Mouse (Mus musculus): Measurements from ENCODE around the gene Nudcd3. TPM values are rescaled to one million over a fixed set of nuclear protein-coding genes. Genes with fewer than 3 reads are reported as not detected.

The Nudcd3 gene
- total and polyA plus RNA-seq, 3 experiments: 33.3 to 50.5 TPM; not detected in 1

- TF ChIP-seq SMC3 (IDR thresholded peaks at IDR 0.05; ENCODE audit: low read depth, low read length) (no peak), RAD21 (IDR thresholded peaks at IDR 0.05; ENCODE audit: low read depth, low read length) (no peak), ZNF384 (IDR thresholded peaks at IDR 0.05; ENCODE audit: low read depth, low read length) (no peak), MYB (IDR thresholded peaks at IDR 0.05; ENCODE audit: low read depth, low read length) (no peak), TCF12 (IDR thresholded peaks at IDR 0.05; ENCODE audit: low read depth, low read length) (no peak), UBTF (IDR thresholded peaks at IDR 0.05; ENCODE audit: borderline replicate concordance, insufficient read depth, low read depth, low read length) (no peak), NRF1 (IDR thresholded peaks at IDR 0.05; ENCODE audit: insufficient read depth, low read depth, low read length, poor library complexity, severe bottlenecking) (no peak), TAL1 (IDR thresholded peaks at IDR 0.05; ENCODE audit: low read length) (no peak), EP300 (IDR thresholded peaks at IDR 0.05; ENCODE audit: low read depth in 1 of 2, low read length in 2 of 2) (no peak), ZKSCAN1 (IDR thresholded peaks at IDR 0.05; ENCODE audit: low read depth, low read length) (no peak), MYC (IDR thresholded peaks at IDR 0.05; ENCODE audit: low read depth, low read length) (no peak), USF2 (IDR thresholded peaks at IDR 0.05; ENCODE audit: borderline replicate concordance in 1 of 2, insufficient read depth in 1 of 2, low read depth in 1 of 2, low read length in 2 of 2) (no peak), BHLHE40 (IDR thresholded peaks at IDR 0.05; ENCODE audit: borderline replicate concordance, low read depth, low read length) (no peak), HCFC1 (IDR thresholded peaks at IDR 0.05; ENCODE audit: low read depth, low read length) (no peak), POLR2AphosphoS5 (IDR thresholded peaks at IDR 0.05; ENCODE audit: borderline replicate concordance, low read depth, low read length) (no peak), MAZ (IDR thresholded peaks at IDR 0.05; ENCODE audit: low read depth, low read length) (no peak)
- Histone ChIP-seq H3K27me3 (ENCODE audit: control insufficient read depth in 1 of 2, insufficient read depth in 2 of 2, low read length in 2 of 2) (peaks cover 7 to 21% of the 10 kb centered on the region in 2 experiments), H3K79me2 (ENCODE audit: control insufficient read depth, insufficient read depth, low read length, poor library complexity) (no peaks in the 10 kb centered on the region), H3K36me3 (ENCODE audit: control insufficient read depth in 1 of 2, insufficient read depth in 2 of 2, low read length in 2 of 2) (no peaks in the 10 kb centered on the region), H3K9ac (ENCODE audit: control insufficient read depth, low read depth, low read length, poor library complexity, severe bottlenecking) (no peak overlapping the region), H3K27ac (ENCODE audit: control insufficient read depth, low read depth, low read length) (no peak overlapping the region), H3K4me1 (ENCODE audit: control insufficient read depth in 1 of 2, insufficient read depth in 2 of 2, low read length in 2 of 2) (no peaks in the 10 kb centered on the region), H3K4me3 (ENCODE audit: control insufficient read depth in 1 of 2, insufficient read depth in 1 of 2, low read depth in 2 of 2, low read length in 2 of 2) (no peak overlapping the region), H3K9me3 (replicated peaks; ENCODE audit: insufficient read depth, low read length) (no peaks in the 10 kb centered on the region)
- DNase-seq (ENCODE audit: low read depth, low spot score): no peak
These were observed 24.5 kb upstream of the Nudcd3 start for GRCm38 (mm10) chr11:6224541-6225229.

- no peaks in the 10 kb centered on the region for H3K36me3 ChIP-seq (ENCODE audit: control insufficient read depth in 1 of 2, insufficient read depth in 2 of 2, low read length in 2 of 2)
- H3K4me1 ChIP-seq (ENCODE audit: control insufficient read depth in 1 of 2, insufficient read depth in 2 of 2, low read length in 2 of 2): no peaks in the 10 kb centered on the region
- H3K79me2 ChIP-seq (ENCODE audit: control insufficient read depth, insufficient read depth, low read length, poor library complexity): no peaks in the 10 kb centered on the region
- H3K27me3 ChIP-seq (ENCODE audit: control insufficient read depth in 1 of 2, insufficient read depth in 2 of 2, low read length in 2 of 2): peaks cover 7 to 18% of the 10 kb centered on the region in 2 experiments
- no peak overlapping the region for H3K4me3 ChIP-seq (ENCODE audit: control insufficient read depth in 1 of 2, insufficient read depth in 1 of 2, low read depth in 2 of 2, low read length in 2 of 2)
- H3K9me3 ChIP-seq (replicated peaks; ENCODE audit: insufficient read depth, low read length): no peaks in the 10 kb centered on the region
- no peak overlapping the region for H3K9ac ChIP-seq (ENCODE audit: control insufficient read depth, low read depth, low read length, poor library complexity, severe bottlenecking)
- no peak overlapping the region for H3K27ac ChIP-seq (ENCODE audit: control insufficient read depth, low read depth, low read length)
- DNase-seq (ENCODE audit: low read depth, low spot score): no peak
- TF ChIP-seq TBP (IDR thresholded peaks at IDR 0.05; ENCODE audit: low read depth, low read length) (no peak), SMC3 (IDR thresholded peaks at IDR 0.05; ENCODE audit: low read depth, low read length) (no peak), RCOR1 (IDR thresholded peaks at IDR 0.05; ENCODE audit: low read depth, low read length) (no peak), POLR2AphosphoS5 (IDR thresholded peaks at IDR 0.05; ENCODE audit: borderline replicate concordance, low read depth, low read length) (no peak), CTCF (IDR thresholded peaks at IDR 0.05 in 2 of 3, conservative IDR thresholded peaks at IDR 0.05 in 1 of 3; ENCODE audit: control insufficient read depth in 1 of 3, insufficient read depth in 1 of 3, low read depth in 2 of 3, low read length in 3 of 3, poor library complexity in 1 of 3, severe bottlenecking in 1 of 3) (peak in 1 of 3 experiments; percentile 12; a peak in 1 of 6 replicates)
These were observed 22.0 kb upstream of the Nudcd3 start for GRCm38 (mm10) chr11:6222187-6222586.

Data from MEL (cell line).